Mouse (Mus musculus) heart, embryonic 15.5 days (tissue): ENCODE measurements around the gene Atxn2. TPM values are rescaled to one million over a fixed set of nuclear protein-coding genes. Genes with fewer than 3 reads are reported as not detected.
"Not testable (repeated sequence)": the region's sequence is repeated elsewhere in the genome, so short reads cannot be mapped to it uniquely, and the experiment has no call there.

Source experiments
- ATAC-seq: fragments of 200-750 bp; cut with Nextera tagmentation; replicated peaks from 2 replicates; pipeline ENCODE4 v1.8.0; 2017; ENCODE audit warnings: low read depth, moderate TSS enrichment; ENCODE audit not compliant: insufficient number of reproducible peaks, insufficient read depth, low FRiP score
- H3K27ac ChIP-seq: fragments of 300-500 bp; sonication (generic); 2 replicates; pipeline ENCODE4 v1.5.1; 2015; ENCODE audit warnings: mild to moderate bottlenecking, inconsistent platforms
- H3K27me3 ChIP-seq: fragments of 300-500 bp; sonication (generic); 2 replicates; pipeline ENCODE4 v1.6.1; 2015; ENCODE audit warnings: inconsistent platforms
- H3K36me3 ChIP-seq: fragments of 300-500 bp; sonication (generic); 2 replicates; pipeline ENCODE4 v1.6.1; 2015; ENCODE audit warnings: mild to moderate bottlenecking, inconsistent platforms
- H3K4me1 ChIP-seq: fragments of 300-500 bp; sonication (generic); replicated peaks from 2 replicates; pipeline ENCODE4 v1.6.1; 2015; ENCODE audit warnings: inconsistent platforms
- H3K4me2 ChIP-seq: fragments of 300-500 bp; sonication (generic); 2 replicates; pipeline ENCODE4 v1.6.1; 2015; ENCODE audit warnings: inconsistent platforms, mild to moderate bottlenecking, moderate library complexity
- H3K4me3 ChIP-seq: fragments of 300-500 bp; sonication (generic); 2 replicates; pipeline ENCODE4 v1.5.1; 2015; ENCODE audit warnings: mild to moderate bottlenecking, inconsistent platforms
- H3K9ac ChIP-seq: fragments of 300-500 bp; sonication (generic); 2 replicates; pipeline ENCODE4 v1.6.1; 2015; ENCODE audit warnings: mild to moderate bottlenecking, inconsistent platforms
- H3K9me3 ChIP-seq: fragments of 300-500 bp; sonication (generic); replicated peaks from 2 replicates; pipeline ENCODE4 v1.6.1; 2016; ENCODE audit warnings: inconsistent platforms
- WGBS: fragments of 180-500 bp; shearing (Covaris S2); methylation state at CpG from one replicate; pipeline ENCODE4 v1.1.7; 2015; ENCODE audit warnings: mixed read lengths; 5-methylcytosine and 5-hydroxymethylcytosine counted together
- polyA plus RNA-seq: library from polyadenylated mRNA; unstranded; fragments of >200 nt; fragmentation: Nextera tagmentation; extraction: Ambion mirVana; gene quantifications from 2 replicates; pipeline ENCODE4 v1.2.1, GENCODE M21; 2015

Atxn2 gene
- polyA plus RNA-seq, 1 experiment from 2014 or later, result 63.7 TPM

GRCm38 (mm10) chr5:121690482-121691211 lies 20.5 kb upstream of the Atxn2 start:
- no peak overlapping the region for H3K4me2 ChIP-seq
- 0 out of 2 replicates have a peak, but pooled peaks cover 4% of the 10 kb centered on the region for H3K36me3 ChIP-seq
- no peak for ATAC-seq
- H3K9ac ChIP-seq, result no peak overlapping the region
- no peaks in the 10 kb centered on the region for H3K9me3 ChIP-seq
- no peak overlapping the region; the same call in 1 of the 2 replicates for H3K27ac ChIP-seq
- WGBS, result 72% methylated on average over 7 of the region's 7 CpGs
- no peaks in the 10 kb centered on the region for H3K27me3 ChIP-seq
- peaks cover 13% of the 10 kb centered on the region for H3K4me1 ChIP-seq
- H3K4me3 ChIP-seq, result no peak overlapping the region

- H3K27me3 ChIP-seq, ATAC-seq, H3K9me3 ChIP-seq, H3K27ac ChIP-seq, H3K9ac ChIP-seq, H3K4me2 ChIP-seq, H3K4me3 ChIP-seq, H3K4me1 ChIP-seq, H3K36me3 ChIP-seq: not testable (repeated sequence)
- WGBS, result 91% methylated on average over 7 of the region's 7 CpGs
Measured at GRCm38 (mm10) chr5:121691436-121691835, 19.7 kb upstream of the Atxn2 start.

GRCm38 (mm10) chr5:121692897-121693296 lies 18.2 kb upstream of the Atxn2 start:
- no peak overlapping the region for H3K4me2 ChIP-seq
- no peaks in the 10 kb centered on the region for H3K9me3 ChIP-seq
- H3K4me3 ChIP-seq, result no peak overlapping the region
- no peak overlapping the region for H3K9ac ChIP-seq
- H3K27me3 ChIP-seq, result no peaks in the 10 kb centered on the region
- H3K27ac ChIP-seq, result no peak overlapping the region
- H3K4me1 ChIP-seq, result 0 out of 2 replicates have a peak, but pooled peaks cover 3% of the 10 kb centered on the region
- ATAC-seq, result no peak
- 72% methylated on average over 4 of the region's 4 CpGs for WGBS
- no peaks in the 10 kb centered on the region for H3K36me3 ChIP-seq

- Histone ChIP-seq H3K4me1 (peaks cover 16% of the 10 kb centered on the region), H3K36me3 (no peaks in the 10 kb centered on the region), H3K4me3 (no peak overlapping the region), H3K9ac (no peak overlapping the region), H3K27me3 (no peaks in the 10 kb centered on the region), H3K9me3 (no peaks in the 10 kb centered on the region), H3K27ac (no peak overlapping the region), H3K4me2 (no peak overlapping the region)
- WGBS, result 63% methylated on average over 6 of the region's 6 CpGs
- ATAC-seq, result no peak
Measured at GRCm38 (mm10) chr5:121696761-121697160, 14.4 kb upstream of the Atxn2 start.

GRCm38 (mm10) chr5:121699891-121700290 lies 11.2 kb upstream of the Atxn2 start:
- Histone ChIP-seq H3K36me3 (no peaks in the 10 kb centered on the region), H3K9ac (no peak overlapping the region), H3K4me2 (peak overlapping the region; percentile 65), H3K27ac (peak overlapping the region; percentile 80), H3K4me1 (peaks cover 22% of the 10 kb centered on the region), H3K4me3 (no peak overlapping the region), H3K27me3 (no peaks in the 10 kb centered on the region), H3K9me3 (no peaks in the 10 kb centered on the region)
- 45% methylated on average over 5 of the region's 5 CpGs for WGBS
- ATAC-seq, result no peak

- ATAC-seq, result no peak
- Histone ChIP-seq H3K4me2 (peak overlapping the region; percentile 65), H3K9me3 (no peaks in the 10 kb centered on the region), H3K9ac (peak overlapping the region; percentile 60), H3K4me3 (peak overlapping the region; percentile 34), H3K4me1 (peaks cover 25% of the 10 kb centered on the region), H3K27me3 (no peaks in the 10 kb centered on the region), H3K27ac (peak overlapping the region; percentile 80), H3K36me3 (no peaks in the 10 kb centered on the region)
- 12% methylated on average over 11 of the region's 11 CpGs for WGBS
Measured at GRCm38 (mm10) chr5:121700496-121700895, 10.6 kb upstream of the Atxn2 start.

- H3K27me3 ChIP-seq, result no peaks in the 10 kb centered on the region
- ATAC-seq, result no peak
- H3K4me2 ChIP-seq, result no peak overlapping the region
- H3K9ac ChIP-seq, result no peak overlapping the region
- H3K9me3 ChIP-seq, result no peaks in the 10 kb centered on the region
- H3K4me1 ChIP-seq, result peaks cover 25% of the 10 kb centered on the region
- H3K36me3 ChIP-seq, result no peaks in the 10 kb centered on the region
- 41% methylated on average over 8 of the region's 8 CpGs for WGBS
- no peak overlapping the region for H3K27ac ChIP-seq
- H3K4me3 ChIP-seq, result no peak overlapping the region
Measured at GRCm38 (mm10) chr5:121701111-121701769, 9.9 kb upstream of the Atxn2 start.

GRCm38 (mm10) chr5:121703341-121703740 lies 7.8 kb upstream of the Atxn2 start:
- 61% methylated on average over 1 of the region's 1 CpGs for WGBS
- H3K9ac ChIP-seq, result no peak overlapping the region

GRCm38 (mm10) chr5:121704512-121705248 lies 6.5 kb upstream of the Atxn2 start:
- Histone ChIP-seq H3K4me1 (peaks cover 25% of the 10 kb centered on the region), H3K36me3 (no peaks in the 10 kb centered on the region), H3K9me3 (no peaks in the 10 kb centered on the region), H3K4me3 (peak overlapping the region; percentile 39), H3K27ac (no peak overlapping the region), H3K27me3 (no peaks in the 10 kb centered on the region), H3K4me2 (peak overlapping the region; percentile 65), H3K9ac (0 out of 2 replicates have a peak overlapping the region, but pooled peaks have one; percentile 19)
- WGBS, result 6% methylated on average over 20 of the region's 20 CpGs
- peak; percentile 27; the same call in 1 of the 2 replicates for ATAC-seq

More at GRCm38 (mm10) chr5:121703341-121703740, 7.8 kb upstream of the Atxn2 start:
- no peak for ATAC-seq
- H3K4me3 ChIP-seq, result no peak overlapping the region
- no peak overlapping the region for H3K4me2 ChIP-seq
- H3K27ac ChIP-seq, result no peak overlapping the region
- no peaks in the 10 kb centered on the region for H3K36me3 ChIP-seq
- H3K4me1 ChIP-seq, result peaks cover 25% of the 10 kb centered on the region
- no peaks in the 10 kb centered on the region for H3K9me3 ChIP-seq
- H3K27me3 ChIP-seq, result no peaks in the 10 kb centered on the region

- Histone ChIP-seq H3K4me3 (peak overlapping the region; percentile 82), H3K27ac (peak overlapping the region; percentile 98), H3K4me2 (peak overlapping the region; percentile 83), H3K36me3 (no peaks in the 10 kb centered on the region), H3K27me3 (no peaks in the 10 kb centered on the region), H3K4me1 (peaks cover 24% of the 10 kb centered on the region), H3K9ac (no peak overlapping the region), H3K9me3 (no peaks in the 10 kb centered on the region)
- WGBS, result 51% methylated on average over 2 of the region's 2 CpGs
- no peak for ATAC-seq
Measured at GRCm38 (mm10) chr5:121710402-121710801, 735 bp upstream of the Atxn2 start.

- no peaks in the 10 kb centered on the region for H3K9me3 ChIP-seq
- ATAC-seq, result no peak
- H3K27ac ChIP-seq, result peak overlapping the region; percentile 98
- WGBS, result under 1% methylated on average over 12 of the region's 12 CpGs
- no peaks in the 10 kb centered on the region for H3K27me3 ChIP-seq
- no peaks in the 10 kb centered on the region for H3K36me3 ChIP-seq
- peak overlapping the region; percentile 82 for H3K4me3 ChIP-seq
- peak overlapping the region; percentile 98 for H3K9ac ChIP-seq
- H3K4me1 ChIP-seq, result peaks cover 28% of the 10 kb centered on the region
- peak overlapping the region; percentile 83 for H3K4me2 ChIP-seq
Measured at GRCm38 (mm10) chr5:121710851-121711173, 325 bp upstream of the Atxn2 start.
